Mouse (Mus musculus) cerebellum, adult 2 months (tissue): Measurements from ENCODE around the gene Tiprl.

ENCODE experiments used
- CTCF ChIP-seq: fragments of 200-500 bp; IDR thresholded peaks from 2 replicates; pipeline ENCODE4 v1.5.1; 2011; ENCODE audit warnings: low read depth, mild to moderate bottlenecking, control low read depth, low read length, moderate library complexity, borderline replicate concordance; ENCODE audit not compliant: insufficient read depth
- POLR2A ChIP-seq: fragments of 200-500 bp; IDR thresholded peaks from 2 replicates; pipeline ENCODE4 v1.6.1; 2011; ENCODE audit warnings: low read length, control low read depth, borderline replicate concordance; ENCODE audit not compliant: insufficient read depth

DNA sequence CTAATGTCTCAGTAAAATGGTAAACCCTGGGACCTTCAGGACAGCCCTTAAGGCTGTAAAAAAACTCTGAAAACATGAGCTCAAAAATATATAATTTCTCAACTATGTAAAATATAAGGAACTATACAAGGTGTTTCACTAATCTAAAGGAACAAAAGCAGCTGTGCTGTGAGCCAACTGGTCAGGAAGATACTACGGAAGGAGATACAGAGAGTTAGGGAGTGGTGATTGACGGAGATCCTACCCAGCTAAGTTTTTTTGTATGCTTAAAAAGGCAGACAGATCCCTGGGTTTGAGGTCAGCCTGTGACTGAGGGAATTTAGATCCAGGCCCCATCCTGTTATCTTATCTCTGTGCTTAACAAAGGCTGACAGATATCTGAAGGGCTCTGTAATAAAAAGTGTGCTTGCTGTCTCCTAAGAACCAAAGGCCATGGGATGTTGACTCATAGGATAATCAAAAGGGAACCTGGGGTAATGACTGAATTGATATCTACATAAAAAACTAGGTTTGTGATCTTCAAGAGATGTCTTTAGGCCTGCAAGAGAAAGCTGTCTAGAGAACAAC is 19.7 kb downstream of the Tiprl start:
- TF ChIP-seq CTCF (no peak), POLR2A (no peak)
